ENCODE assay signal across 20 mouse cellular contexts in genomic region chr5:31934397-31934796, GRCm38 (mm10).
DNase-seq lines count a peak whose midpoint lies in the region; ATAC-seq and TF ChIP-seq lines count a peak whose summit lies in the region.
"Had no signal": no experiment of that assay in that cellular context is flagged by ENCODE, and none has a peak within 500 bp of the region (broad histone marks: within the 10 kb centered on the region; RNA-seq: fewer than 3 reads in every experiment).

No protein-coding gene starts in this region.

- no peaks in the 10 kb centered on the region for H3K9me3 ChIP-seq in limb, embryonic 10.5 days (replicated peaks)
- no peaks in the 10 kb centered on the region for H3K9me3 ChIP-seq in stomach, embryonic 16.5 days (replicated peaks; ENCODE audit: control insufficient read depth, low read length)
- H3K9me3 ChIP-seq: midbrain, embryonic 12.5 days had no signal

- no peak overlapping the region for H3K4me3 ChIP-seq in thymus, adult 2 months (ENCODE audit: control insufficient read depth, insufficient read depth, low read length)
- H3K4me3 ChIP-seq in limb, embryonic 10.5 days, result no peak overlapping the region
- no peak overlapping the region for H3K4me3 ChIP-seq in stomach, embryonic 16.5 days (replicated peaks; ENCODE audit: low read length)
- H3K4me3 ChIP-seq in cerebellum, adult 2 months (replicated peaks; ENCODE audit: insufficient read depth, low read depth, low read length), result no peak overlapping the region
- H3K4me3 ChIP-seq: erythroblast, embryonic 14.5 days; midbrain, embryonic 12.5 days; myocyte had no signal

- ATAC-seq in stomach, embryonic 16.5 days (ENCODE audit: insufficient read depth, low FRiP score), result no peak
- ATAC-seq: forebrain, postnatal 0 days had no signal

- peak overlapping the region; percentile 45 for H3K27ac ChIP-seq in thymus, adult 2 months (ENCODE audit: control insufficient read depth, insufficient read depth, low read length)
- H3K27ac ChIP-seq in limb, embryonic 10.5 days, result peak overlapping the region; percentile 79
- peak overlapping the region; percentile 73 for H3K27ac ChIP-seq in stomach, embryonic 16.5 days (ENCODE audit: low read length)
- H3K27ac ChIP-seq in cerebellum, adult 2 months (ENCODE audit: insufficient read depth, low read length), result no peak overlapping the region
- H3K27ac ChIP-seq: hindbrain, embryonic 14.5 days; midbrain, embryonic 12.5 days had no signal

- no peaks in the 10 kb centered on the region for H3K36me3 ChIP-seq in thymus, adult 2 months (ENCODE audit: control insufficient read depth, insufficient read depth, low read length)
- H3K36me3 ChIP-seq in limb, embryonic 10.5 days, result no peaks in the 10 kb centered on the region
- no peaks in the 10 kb centered on the region for H3K36me3 ChIP-seq in stomach, embryonic 16.5 days (ENCODE audit: control insufficient read depth, insufficient read depth, low read length)
- H3K36me3 ChIP-seq: midbrain, embryonic 12.5 days had no signal

- no peak for TF ChIP-seq POLR2A in thymus, adult 2 months (IDR thresholded peaks at IDR 0.05; ENCODE audit: control insufficient read depth, extremely low read depth, insufficient read depth, low read length, poor library complexity)
- TF ChIP-seq POLR2A in cerebellum, adult 2 months (IDR thresholded peaks at IDR 0.05; ENCODE audit: borderline replicate concordance, insufficient read depth, low read length), result no peak

- TF ChIP-seq CTCF in thymus, adult 2 months (IDR thresholded peaks at IDR 0.05; ENCODE audit: borderline replicate concordance, control insufficient read depth, extremely low read depth, insufficient read depth, low read length, poor library complexity), result no peak
- TF ChIP-seq CTCF in cerebellum, adult 2 months (IDR thresholded peaks at IDR 0.05; ENCODE audit: borderline replicate concordance, insufficient read depth, low read depth, low read length), result no peak

- DNase-seq in gastrocnemius, postnatal 14 days, result peak; percentile 13
- DNase-seq in gastrocnemius, postnatal 10 days, result no peak
- DNase-seq in thymus, adult 2 months, result no peak
- no peak for DNase-seq in thymus, postnatal 14 days
- no peak for DNase-seq in limb, embryonic 10.5 days (ENCODE audit: low spot score)
- no peak for DNase-seq in kidney, adult 18-20 months
- DNase-seq in cerebellum, adult 2 months, result no peak
- DNase-seq: adrenal gland, adult 2 months; cerebellum, adult 11 months; forebrain, postnatal 0 days; kidney, adult 2 months; liver; lung, adult 2 months; lung, postnatal 4 days; retina, postnatal 1 day had no signal

- WGBS in thymus, adult 2 months, result 27% methylated on average over 3 of the region's 3 CpGs
- 79% methylated on average over 3 of the region's 3 CpGs for WGBS in limb, embryonic 10.5 days
- WGBS in stomach, embryonic 16.5 days, result 48% methylated on average over 3 of the region's 3 CpGs
- WGBS in cerebellum, adult 2 months, result 91% methylated on average over 3 of the region's 3 CpGs

- H3K27me3 ChIP-seq in thymus, adult 2 months (ENCODE audit: control insufficient read depth, insufficient read depth, low read length), result no peaks in the 10 kb centered on the region
- H3K27me3 ChIP-seq in limb, embryonic 10.5 days (ENCODE audit: low read depth, poor library complexity, severe bottlenecking), result no peaks in the 10 kb centered on the region
- no peaks in the 10 kb centered on the region for H3K27me3 ChIP-seq in stomach, embryonic 16.5 days (ENCODE audit: control insufficient read depth, insufficient read depth, low read length)
- H3K27me3 ChIP-seq in cerebellum, adult 2 months (ENCODE audit: control insufficient read depth, insufficient read depth, low read length), result no peaks in the 10 kb centered on the region
- H3K27me3 ChIP-seq: midbrain, embryonic 12.5 days had no signal

- H3K4me2 ChIP-seq in stomach, embryonic 16.5 days (ENCODE audit: low read depth, low read length), result no peak overlapping the region
- H3K4me2 ChIP-seq: hindbrain, embryonic 14.5 days; midbrain, embryonic 12.5 days had no signal

- H3K9ac ChIP-seq in stomach, embryonic 16.5 days (ENCODE audit: low read length), result no peak overlapping the region
- H3K9ac ChIP-seq: forebrain, postnatal 0 days; hindbrain, embryonic 14.5 days; midbrain, embryonic 12.5 days had no signal

- peaks cover 5% of the 10 kb centered on the region for H3K4me1 ChIP-seq in thymus, adult 2 months (replicated peaks; ENCODE audit: control insufficient read depth, insufficient read depth, low read length)
- H3K4me1 ChIP-seq in limb, embryonic 10.5 days, result peaks cover 21% of the 10 kb centered on the region
- peaks cover 10% of the 10 kb centered on the region; the same call in 1 of the 2 replicates for H3K4me1 ChIP-seq in stomach, embryonic 16.5 days (ENCODE audit: control insufficient read depth, insufficient read depth, low read length)
- peaks cover 8% of the 10 kb centered on the region; the same call in 1 of the 2 replicates for H3K4me1 ChIP-seq in cerebellum, adult 2 months (ENCODE audit: control insufficient read depth, insufficient read depth, low read length)
- H3K4me1 ChIP-seq: midbrain, embryonic 12.5 days had no signal

- intact Hi-C loops in gastrocnemius, postnatal 14 days (cut with DNase I; ENCODE audit: low total_unique reads), result no loop called here
